Mouse (Mus musculus) gastrocnemius, adult 8-10 months (tissue): Measurements from ENCODE around the gene Esr2. TPM values are rescaled to one million over a fixed set of nuclear protein-coding genes. Genes with fewer than 3 reads are reported as not detected.
A peak's percentile ranks its signal among the peaks of the same experiment; 100 is the strongest.

Source experiments
- DNase-seq, 2 experiments: peaks; one replicate each; pipeline ENCODE4 v3.0.0; 2022; ENCODE audit warnings: low spot score in 2 of 2
- total RNA-seq, 4 experiments: library from RNA; stranded (reverse); gene quantifications; 2 replicates each; pipeline ENCODE4 v1.2.4; 2022

Esr2 gene
- total RNA-seq, 4 experiments from 2014 or later = 0.11 to 0.29 (median 0.27) TPM; not detected in 1

- DNase-seq = no peak
Observed at GRCm38 (mm10) chr12:76085956-76086905, 90.8 kb downstream of the Esr2 start.

GRCm38 (mm10) chr12:76085066-76085465 is 92.0 kb downstream of the Esr2 start:
- no peak for DNase-seq

GRCm38 (mm10) chr12:76081557-76082211 is 95.4 kb downstream of the Esr2 start:
- DNase-seq = peak in 1 of 2 experiments; percentile 38

- no peak for DNase-seq
Observed at GRCm38 (mm10) chr12:76080876-76081556, 96.0 kb downstream of the Esr2 start.

GRCm38 (mm10) chr12:76073981-76074380 is 103.1 kb downstream of the Esr2 start:
- DNase-seq = no peak

- no peak for DNase-seq
Observed at GRCm38 (mm10) chr12:76073066-76073826, 103.8 kb downstream of the Esr2 start.

- DNase-seq = no peak
Observed at GRCm38 (mm10) chr12:76071935-76072849, 104.9 kb downstream of the Esr2 start.

Other genes with a start within 250 kb of the Esr2 start
- not detected for gene Tex21, start 69.5 kb upstream of the Esr2 start, total RNA-seq
- gene Mthfd1, start 78.0 kb upstream of the Esr2 start, total RNA-seq = 10 to 100 TPM; 29.3 to 37.6 (median 32.7) TPM
- under 1 TPM; 0.24 to 0.51 (median 0.39) TPM for gene Akap5, start 147.6 kb upstream of the Esr2 start, total RNA-seq
- 1 to 10 TPM; 6.7 to 8.9 (median 8.4) TPM for gene Zbtb25, start 192.3 kb upstream of the Esr2 start, total RNA-seq
- gene Zbtb1, start 193.0 kb upstream of the Esr2 start, total RNA-seq = 1 to 10 TPM; 4.0 to 5.1 (median 4.3) TPM
- 1 to 10 TPM; 4.3 to 7.3 (median 4.8) TPM for gene Hspa2, start 226.9 kb upstream of the Esr2 start, total RNA-seq
- gene Ppp1r36, start 240.3 kb upstream of the Esr2 start, total RNA-seq = not detected